Mouse (Mus musculus): Measurements from ENCODE around the gene Atg4c.

Gene Atg4c

GRCm38 (mm10) chr4:99193810-99194582 is at the start of gene Atg4c:
Atg4c (plus strand) TSS chr4:99193934.
- peak; percentile 88 to 90 for DNase-seq (ENCODE audit: low spot score in 2 of 2)

- DNase-seq (ENCODE audit: low spot score in 2 of 2), result no peak
Measured at GRCm38 (mm10) chr4:99151434-99151833, 42.3 kb upstream of the Atg4c start.

- no peak for DNase-seq (ENCODE audit: low spot score in 2 of 2)
Measured at GRCm38 (mm10) chr4:99151885-99152558, 41.7 kb upstream of the Atg4c start.

- no peak for DNase-seq (ENCODE audit: low spot score in 2 of 2)
Measured at GRCm38 (mm10) chr4:99156641-99157307, 37.0 kb upstream of the Atg4c start.

GRCm38 (mm10) chr4:99158495-99158894 is 35.2 kb upstream of the Atg4c start:
- no peak for DNase-seq (ENCODE audit: low spot score in 2 of 2)

GRCm38 (mm10) chr4:99160414-99160813 is 33.3 kb upstream of the Atg4c start:
- DNase-seq (ENCODE audit: low spot score in 2 of 2), result no peak

- DNase-seq (ENCODE audit: low spot score in 2 of 2), result no peak
Measured at GRCm38 (mm10) chr4:99160899-99161298, 32.8 kb upstream of the Atg4c start.

GRCm38 (mm10) chr4:99161457-99161971 is 32.2 kb upstream of the Atg4c start:
- no peak for DNase-seq (ENCODE audit: low spot score in 2 of 2)

GRCm38 (mm10) chr4:99163001-99163400 is 30.7 kb upstream of the Atg4c start:
- DNase-seq (ENCODE audit: low spot score in 2 of 2), result no peak

- DNase-seq (ENCODE audit: low spot score in 2 of 2), result no peak
Measured at GRCm38 (mm10) chr4:99163547-99163946, 30.2 kb upstream of the Atg4c start.

GRCm38 (mm10) chr4:99168869-99169268 is 24.9 kb upstream of the Atg4c start:
- DNase-seq (ENCODE audit: low spot score in 2 of 2), result no peak

- no peak for DNase-seq (ENCODE audit: low spot score in 2 of 2)
Measured at GRCm38 (mm10) chr4:99174265-99174664, 19.5 kb upstream of the Atg4c start.

GRCm38 (mm10) chr4:99176841-99177240 is 16.9 kb upstream of the Atg4c start:
- no peak for DNase-seq (ENCODE audit: low spot score in 2 of 2)

GRCm38 (mm10) chr4:99177255-99177654 is 16.5 kb upstream of the Atg4c start:
- no peak for DNase-seq (ENCODE audit: low spot score in 2 of 2)

GRCm38 (mm10) chr4:99178851-99179250 is 14.9 kb upstream of the Atg4c start:
- no peak for DNase-seq (ENCODE audit: low spot score in 2 of 2)

GRCm38 (mm10) chr4:99179446-99180120 is 14.2 kb upstream of the Atg4c start:
- no peak for DNase-seq (ENCODE audit: low spot score in 2 of 2)

GRCm38 (mm10) chr4:99180921-99181320 is 12.8 kb upstream of the Atg4c start:
- no peak for DNase-seq (ENCODE audit: low spot score in 2 of 2)

- DNase-seq (ENCODE audit: low spot score in 2 of 2), result peak; percentile 61 to 68
Measured at GRCm38 (mm10) chr4:99181739-99182419, 11.9 kb upstream of the Atg4c start.

- no peak for DNase-seq (ENCODE audit: low spot score in 2 of 2)
Measured at GRCm38 (mm10) chr4:99182660-99183431, 10.9 kb upstream of the Atg4c start.

GRCm38 (mm10) chr4:99184678-99185077 is 9.1 kb upstream of the Atg4c start:
- no peak for DNase-seq (ENCODE audit: low spot score in 2 of 2)

- no peak for DNase-seq (ENCODE audit: low spot score in 2 of 2)
Measured at GRCm38 (mm10) chr4:99185305-99185704, 8.4 kb upstream of the Atg4c start.

Data from right cerebral cortex, postnatal 10 days (tissue).